Mouse (Mus musculus): ENCODE measurements at regions not wholly inside any gene's neighbourhood (a gene's known extent, or its start where the extent isn't known, plus 50 kb on each side); places are given as distances from the start of the nearest gene placed in this dataset.

- TF ChIP-seq POLR2A (IDR thresholded peaks at IDR 0.05; ENCODE audit: insufficient read depth, low read length) (no peak), CTCF (IDR thresholded peaks at IDR 0.05; ENCODE audit: low read depth, low read length) (no peak), EP300 (IDR thresholded peaks at IDR 0.05; ENCODE audit: insufficient read depth, low read depth, low read length) (no peak)
These were observed 102.3 kb downstream of the Snx18 start for GRCm38 (mm10) chr13:113516102-113516501.
